Mouse (Mus musculus): ENCODE measurements at regions not wholly inside any gene's neighbourhood (a gene's known extent, or its start where the extent isn't known, plus 50 kb on each side); places are given as distances from the start of the nearest gene placed in this dataset.

DNA sequence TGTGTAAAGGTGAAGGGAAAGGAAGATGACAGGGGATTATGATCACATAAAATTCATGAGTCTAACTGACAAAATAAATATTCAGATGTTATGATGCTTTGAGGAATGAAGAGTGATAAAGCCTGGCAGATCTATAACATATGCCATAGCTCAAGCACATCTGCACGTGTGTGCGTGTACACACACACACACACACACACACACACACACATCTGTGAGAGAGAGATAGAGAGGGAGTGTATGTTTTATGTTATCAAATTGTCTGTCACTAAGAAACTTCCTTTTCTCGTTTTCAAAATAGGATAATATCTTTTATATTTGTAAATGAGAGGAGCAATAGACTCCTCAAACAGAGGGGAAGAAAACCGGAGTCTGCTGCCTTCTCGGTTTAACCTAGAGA lies 516.9 kb upstream of the Cdh8 start:
- H3K9ac ChIP-seq (replicated peaks; ENCODE audit: low read depth, low read length) = no peak overlapping the region
- no peaks in the 10 kb centered on the region for H3K36me3 ChIP-seq (ENCODE audit: control insufficient read depth, insufficient read depth)
- H3K27ac ChIP-seq (ENCODE audit: low read length) = no peak overlapping the region
- H3K4me3 ChIP-seq (replicated peaks; ENCODE audit: low read length) = no peak overlapping the region
- no peak for ATAC-seq
- WGBS = 90% methylated on average over 5 of the region's 5 CpGs
- H3K4me2 ChIP-seq (ENCODE audit: low read length) = no peak overlapping the region
- H3K27me3 ChIP-seq (replicated peaks; ENCODE audit: control insufficient read depth, insufficient read depth, low read length) = no peaks in the 10 kb centered on the region
- peaks cover 3% of the 10 kb centered on the region; the same call in 1 of the 2 replicates for H3K9me3 ChIP-seq (ENCODE audit: control insufficient read depth, low read length)
- H3K4me1 ChIP-seq (replicated peaks; ENCODE audit: control insufficient read depth, insufficient read depth, low read length) = no peaks in the 10 kb centered on the region
